Mouse (Mus musculus) C2C12 (cell line): Measurements from ENCODE around the gene Obp2b. TPM values are rescaled to one million over a fixed set of nuclear protein-coding genes. Genes with fewer than 3 reads are reported as not detected.

Source experiments
- H3K27me3 ChIP-seq: one replicate; pipeline ENCODE4 v1.6.1; 2011; ENCODE audit not compliant: control insufficient read depth, insufficient read depth, insufficient read length
- H3K36me3 ChIP-seq: one replicate; pipeline ENCODE4 v1.6.1; 2011; ENCODE audit not compliant: control insufficient read depth, insufficient read depth
- H3K4me3 ChIP-seq: one replicate; pipeline ENCODE4 v1.5.1; 2011; ENCODE audit warnings: mild to moderate bottlenecking, control low read depth; ENCODE audit not compliant: poor library complexity, insufficient read depth, severe bottlenecking
- H3K79me2 ChIP-seq: one replicate; pipeline ENCODE4 v1.6.1; 2011; ENCODE audit not compliant: control insufficient read depth, insufficient read depth
- H3K79me3 ChIP-seq: one replicate; pipeline ENCODE4 v1.6.1; 2011; ENCODE audit warnings: low read depth, control low read depth
- H3ac ChIP-seq: one replicate; pipeline ENCODE3; 2011; ENCODE audit warnings: low read depth; ENCODE audit not compliant: control insufficient read depth, insufficient read length
- CEBPB ChIP-seq: IDR thresholded peaks from one replicate; pipeline ENCODE4 v1.6.1; 2011; ENCODE audit warnings: low read depth, mild to moderate bottlenecking, control low read depth, moderate library complexity
- CTCF ChIP-seq: IDR thresholded peaks from one replicate; pipeline ENCODE4 v1.5.1; 2011; ENCODE audit not compliant: control insufficient read depth, insufficient read depth, insufficient read length
- FOSL1 ChIP-seq: IDR thresholded peaks from one replicate; pipeline ENCODE4 v1.8.0; 2011; ENCODE audit warnings: mild to moderate bottlenecking, low read length; ENCODE audit not compliant: poor library complexity, insufficient read depth, severe bottlenecking
- MAX ChIP-seq: IDR thresholded peaks from one replicate; pipeline ENCODE4 v1.6.1; 2011; ENCODE audit warnings: mild to moderate bottlenecking, control low read depth
- MYOD1 ChIP-seq: IDR thresholded peaks from one replicate; pipeline ENCODE4 v1.6.1; 2011; ENCODE audit warnings: low read depth; ENCODE audit not compliant: control insufficient read depth, insufficient read length
- MYOG ChIP-seq: IDR thresholded peaks from one replicate; pipeline ENCODE4 v1.6.1; 2011; ENCODE audit not compliant: control insufficient read depth, insufficient read length; ENCODE audit errors: extremely low read depth
- USF1 ChIP-seq: IDR thresholded peaks from one replicate; pipeline ENCODE4 v1.6.1; 2011; ENCODE audit warnings: low read depth, mild to moderate bottlenecking, control low read depth, moderate library complexity
- polyA plus RNA-seq: library from polyadenylated mRNA; unstranded; fragments of >200 nt; fragmentation: generic; extraction: Trizol; gene quantifications from one replicate; pipeline ENCODE4 v1.2.1, GENCODE M21; 2012; ENCODE audit warnings: missing spikeins

Obp2b gene
- polyA plus RNA-seq, 1 experiment = not detected

GRCm38 (mm10) chr2:25733199-25733930, 3.4 kb upstream of the Obp2b start:
- no peaks in the 10 kb centered on the region for H3K36me3 ChIP-seq
- peaks cover 15% of the 10 kb centered on the region for H3K27me3 ChIP-seq
- H3K79me3 ChIP-seq = no peaks in the 10 kb centered on the region
- H3K4me3 ChIP-seq = no peak overlapping the region
- H3K79me2 ChIP-seq = no peaks in the 10 kb centered on the region
- no peak overlapping the region for H3ac ChIP-seq
- no peak for TF ChIP-seq USF1
- TF ChIP-seq MYOG = no peak
- no peak for TF ChIP-seq FOSL1
- no peak for TF ChIP-seq CEBPB
- TF ChIP-seq MAX = no peak
- no peak for TF ChIP-seq MYOD1
- TF ChIP-seq CTCF = no peak

- no peak for TF ChIP-seq MYOG
- TF ChIP-seq CEBPB = no peak
- TF ChIP-seq CTCF = no peak
- no peak for TF ChIP-seq MYOD1
- no peak for TF ChIP-seq USF1
- no peak for TF ChIP-seq MAX
- no peak for TF ChIP-seq FOSL1
- Histone ChIP-seq H3K79me2 (no peaks in the 10 kb centered on the region), H3K36me3 (no peaks in the 10 kb centered on the region), H3K4me3 (no peak overlapping the region), H3K79me3 (no peaks in the 10 kb centered on the region), H3K27me3 (peaks cover 8% of the 10 kb centered on the region), H3ac (no peak overlapping the region)
Measured at GRCm38 (mm10) chr2:25741671-25742070, 4.9 kb downstream of the Obp2b start.

GRCm38 (mm10) chr2:25754201-25754600, 17.4 kb downstream of the Obp2b start:
- no peaks in the 10 kb centered on the region for H3K79me2 ChIP-seq
- no peaks in the 10 kb centered on the region for H3K79me3 ChIP-seq
- H3ac ChIP-seq = no peak overlapping the region
- no peaks in the 10 kb centered on the region for H3K27me3 ChIP-seq
- H3K36me3 ChIP-seq = no peaks in the 10 kb centered on the region
- TF ChIP-seq MAX (no peak), USF1 (no peak), MYOG (no peak), CTCF (no peak), FOSL1 (no peak), CEBPB (no peak), MYOD1 (no peak)
- H3K4me3 ChIP-seq = no peak overlapping the region

- no peak for TF ChIP-seq MYOG
- no peaks in the 10 kb centered on the region for H3K79me3 ChIP-seq
- peaks cover 12% of the 10 kb centered on the region for H3K27me3 ChIP-seq
- H3ac ChIP-seq = no peak overlapping the region
- H3K36me3 ChIP-seq = no peaks in the 10 kb centered on the region
- no peak overlapping the region for H3K4me3 ChIP-seq
- H3K79me2 ChIP-seq = no peaks in the 10 kb centered on the region
Measured at GRCm38 (mm10) chr2:25758064-25758625, 21.3 kb downstream of the Obp2b start.

- H3K4me3 ChIP-seq = no peak within 1 kb of the TSS
Measured at GRCm38 (mm10) chr2:25765269-25765668, 28.5 kb downstream of the Obp2b start, which contains the start of gene Lcn3. Gene Lcn3, plus strand, starts transcription at chr2:25765569.

GRCm38 (mm10) chr2:25767764-25768163, 31.0 kb downstream of the Obp2b start:
- Histone ChIP-seq H3ac (no peak overlapping the region), H3K4me3 (no peak overlapping the region), H3K36me3 (no peaks in the 10 kb centered on the region), H3K79me2 (no peaks in the 10 kb centered on the region), H3K79me3 (no peaks in the 10 kb centered on the region), H3K27me3 (peaks cover 20% of the 10 kb centered on the region)
- no peak for TF ChIP-seq FOSL1
- TF ChIP-seq MAX = no peak
- TF ChIP-seq MYOG = no peak
- TF ChIP-seq CEBPB = no peak
- TF ChIP-seq CTCF = no peak
- TF ChIP-seq MYOD1 = no peak
- no peak for TF ChIP-seq USF1

More at GRCm38 (mm10) chr2:25765269-25765668, 28.5 kb downstream of the Obp2b start, which contains the start of gene Lcn3:
- Histone ChIP-seq H3K79me2 (no peaks in the 10 kb centered on the region), H3K36me3 (no peaks in the 10 kb centered on the region), H3K79me3 (no peaks in the 10 kb centered on the region), H3ac (no peak within 1 kb of the TSS), H3K27me3 (peaks cover 28% of the 10 kb centered on the region)
- TF ChIP-seq MAX = no peak
- no peak for TF ChIP-seq MYOG
- no peak for TF ChIP-seq USF1
- no peak for TF ChIP-seq FOSL1
- no peak for TF ChIP-seq CEBPB
- TF ChIP-seq CTCF = no peak
- TF ChIP-seq MYOD1 = no peak
